Mouse (Mus musculus): ENCODE results near the gene Phc2.
A peak's percentile ranks its signal among the peaks of the same experiment; 100 is the strongest.

Gene Phc2

DNA sequence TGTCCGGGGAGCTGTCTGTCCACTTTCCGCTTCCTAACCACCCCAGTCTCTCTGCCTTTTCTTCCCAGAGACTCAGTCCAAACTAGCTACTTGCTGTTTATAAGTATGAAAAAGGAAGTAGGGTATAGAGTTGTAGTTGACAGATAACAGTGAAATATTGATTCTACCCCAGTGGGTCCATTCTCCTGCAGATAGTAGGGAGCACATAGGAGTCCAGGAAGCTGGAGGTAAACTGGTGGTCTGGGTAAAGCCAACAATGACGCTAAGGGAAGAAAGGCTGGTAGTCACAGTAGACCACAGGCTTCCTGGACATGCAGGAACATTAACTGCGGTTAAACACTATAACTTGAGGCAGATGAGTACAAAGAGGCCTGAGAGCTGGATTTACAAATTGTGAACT is 36.7 kb downstream of the Phc2 start:
- no peak for DNase-seq (ENCODE audit: low read depth, low spot score)

GRCm38 (mm10) chr4:128692149-128692925 is 37.8 kb downstream of the Phc2 start:
- DNase-seq (ENCODE audit: low read depth, low spot score) = no peak

GRCm38 (mm10) chr4:128693207-128693606 is 38.7 kb downstream of the Phc2 start:
- no peak for DNase-seq (ENCODE audit: low read depth, low spot score)

DNA sequence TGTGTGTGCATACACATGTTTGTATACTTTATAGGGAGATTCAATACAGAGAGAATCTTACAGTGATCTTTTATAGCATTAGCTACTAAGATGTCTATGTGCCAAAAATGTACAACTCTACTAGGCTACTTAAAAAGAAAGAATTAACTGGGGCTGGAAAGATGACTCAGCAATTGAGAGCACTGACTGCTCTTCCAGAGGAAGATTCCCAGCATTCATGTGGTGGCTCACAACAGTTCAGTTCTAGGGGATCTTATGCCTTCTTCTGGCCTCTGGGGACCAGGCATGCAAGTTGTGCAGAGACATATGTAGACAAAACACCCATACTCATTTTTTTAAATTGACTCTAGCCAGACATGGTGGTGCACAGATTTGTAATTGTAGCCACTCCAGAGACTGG is 39.8 kb downstream of the Phc2 start:
- DNase-seq (ENCODE audit: low read depth, low spot score) = no peak

- no peak for DNase-seq (ENCODE audit: low read depth, low spot score)
Measured at GRCm38 (mm10) chr4:128695149-128695548, 40.6 kb downstream of the Phc2 start.

GRCm38 (mm10) chr4:128698011-128698861 is 43.7 kb downstream of the Phc2 start:
- DNase-seq (ENCODE audit: low read depth, low spot score) = no peak

DNA sequence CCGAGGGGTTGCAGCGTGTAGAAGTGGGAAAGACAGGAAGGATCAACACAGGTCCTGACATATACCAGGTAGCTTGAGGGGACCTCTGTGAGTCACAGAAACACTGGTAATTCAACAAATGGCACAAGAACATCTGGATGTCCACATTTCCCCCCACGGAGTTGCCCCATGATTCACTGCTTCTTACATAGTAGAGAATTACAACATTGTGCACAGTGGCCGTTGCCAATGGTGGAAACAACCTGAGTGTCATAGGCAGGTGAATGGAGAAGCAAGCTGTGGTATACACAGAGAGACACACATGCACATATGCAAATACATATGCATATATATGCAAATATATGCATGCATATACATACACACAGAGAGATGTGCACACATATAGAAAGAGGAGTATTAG is 45.4 kb downstream of the Phc2 start:
- no peak for DNase-seq (ENCODE audit: low read depth, low spot score)

GRCm38 (mm10) chr4:128700543-128700942 is 46.0 kb downstream of the Phc2 start:
- DNase-seq (ENCODE audit: low read depth, low spot score) = no peak

- no peak for DNase-seq (ENCODE audit: low read depth, low spot score)
Measured at GRCm38 (mm10) chr4:128705138-128705720, 50.7 kb downstream of the Phc2 start.

- no peak for DNase-seq (ENCODE audit: low read depth, low spot score)
Measured at GRCm38 (mm10) chr4:128706626-128707025, 52.1 kb downstream of the Phc2 start.

DNA sequence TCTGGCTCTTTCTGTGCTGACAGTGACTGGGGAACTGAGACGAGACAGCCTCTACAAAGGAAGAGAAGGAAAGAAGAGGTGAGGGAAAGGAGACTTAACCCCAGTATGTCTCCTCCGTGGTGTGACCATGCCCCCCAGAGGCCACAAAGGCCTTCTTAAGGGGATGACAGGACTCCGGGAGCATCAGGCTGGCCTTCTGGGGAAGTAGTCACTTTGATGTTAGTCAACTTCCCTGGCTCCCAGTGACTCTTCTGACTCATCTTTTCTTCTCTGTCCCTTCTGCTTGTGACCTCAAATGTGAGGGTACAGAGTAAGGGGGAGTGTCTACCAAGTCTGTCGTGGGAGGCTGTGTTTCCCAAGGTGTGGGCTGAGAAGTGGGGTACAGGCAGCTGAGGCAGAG is 52.9 kb downstream of the Phc2 start:
- DNase-seq (ENCODE audit: low read depth, low spot score) = no peak

GRCm38 (mm10) chr4:128709061-128709780 is 54.7 kb downstream of the Phc2 start:
- DNase-seq (ENCODE audit: low read depth, low spot score) = no peak

DNA sequence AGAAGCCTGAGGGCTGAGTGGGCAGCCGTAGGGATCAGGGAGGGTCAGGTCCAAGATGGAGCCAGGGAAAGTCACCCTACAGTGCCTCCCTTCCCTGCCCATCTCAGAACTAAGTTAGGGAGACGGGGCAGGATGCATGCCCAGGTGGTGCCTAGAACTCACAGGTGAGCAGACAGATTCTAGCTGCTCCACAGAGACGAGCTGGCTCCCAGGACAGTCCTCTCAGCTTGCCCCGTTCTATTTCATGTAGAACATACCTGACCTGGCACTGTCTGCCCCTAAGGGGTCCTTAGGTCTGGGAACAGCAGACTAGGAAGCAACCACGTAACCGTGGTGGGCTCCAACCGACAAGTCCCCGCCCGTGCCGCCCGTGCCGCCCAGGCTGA is 55.3 kb downstream of the Phc2 start:
- DNase-seq (ENCODE audit: low read depth, low spot score) = no peak

DNA sequence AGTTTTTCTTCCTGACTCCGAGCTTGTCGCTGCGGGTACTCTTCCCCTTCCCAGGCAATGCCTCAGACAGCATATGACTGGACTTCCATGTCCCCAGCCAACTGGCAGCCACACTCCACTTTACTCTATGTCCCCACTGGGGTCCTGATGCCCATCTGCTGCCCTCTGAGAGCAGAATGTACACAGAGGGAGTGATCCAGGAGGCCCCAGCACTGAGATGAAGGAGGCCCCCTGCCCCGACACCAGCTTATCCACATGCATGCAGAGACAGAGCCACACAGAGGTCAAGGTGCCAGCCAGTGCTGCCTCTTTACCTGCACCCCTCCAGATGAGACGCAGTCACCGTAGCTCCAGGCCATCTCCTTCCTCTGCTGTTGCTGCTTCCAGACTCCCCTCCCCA is 55.8 kb downstream of the Phc2 start:
- no peak for DNase-seq (ENCODE audit: low read depth, low spot score)

- no peak for DNase-seq (ENCODE audit: low read depth, low spot score)
Measured at GRCm38 (mm10) chr4:128710800-128711199, 56.3 kb downstream of the Phc2 start.

- DNase-seq (ENCODE audit: low read depth, low spot score) = peak; percentile 87
Measured at GRCm38 (mm10) chr4:128711455-128712135, 57.1 kb downstream of the Phc2 start.

DNA sequence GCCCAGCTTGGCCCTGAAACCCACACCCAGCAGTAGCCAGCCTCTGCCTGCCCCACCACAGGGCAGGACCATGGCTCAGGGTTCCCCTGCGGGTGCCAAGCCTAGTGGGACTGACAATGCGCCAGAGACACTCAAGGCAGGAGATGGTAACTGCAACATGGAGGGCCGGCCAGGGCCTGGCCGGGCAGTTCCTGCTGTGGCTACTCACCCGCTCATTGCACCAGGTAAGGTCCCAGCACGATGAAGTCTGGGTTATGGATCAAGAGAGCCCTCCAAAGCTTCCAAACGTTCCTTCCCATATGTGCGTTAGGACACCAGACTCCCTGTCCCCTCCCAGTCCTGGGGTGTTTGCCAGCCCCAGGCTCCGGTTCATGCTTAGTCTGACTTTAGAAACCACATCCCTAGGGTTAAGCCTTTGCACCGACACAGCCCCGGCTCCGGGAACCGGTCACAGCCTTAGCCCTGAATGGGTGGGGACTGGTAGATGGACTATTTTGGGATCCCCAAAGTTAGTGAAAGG is 57.7 kb downstream of the Phc2 start:
- no peak for DNase-seq (ENCODE audit: low read depth, low spot score)

DNA sequence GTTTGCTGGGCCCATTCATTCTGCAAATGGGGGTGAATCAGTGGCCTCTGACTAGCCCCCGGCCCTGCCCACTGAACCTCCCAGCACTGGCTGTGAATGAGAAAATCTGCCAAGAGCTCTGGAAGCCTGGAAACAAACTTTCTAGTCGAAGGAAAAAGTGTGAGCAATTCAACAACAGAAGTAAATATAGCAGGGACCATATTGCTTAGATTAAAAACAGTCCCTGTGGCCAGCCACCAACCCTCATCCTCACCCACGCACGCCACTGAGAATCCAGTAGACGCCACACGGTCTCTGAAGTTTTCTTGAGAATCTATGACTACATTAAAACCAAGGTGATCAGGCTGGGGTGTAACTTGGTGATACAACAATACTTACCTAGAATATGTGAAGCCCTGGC is 58.4 kb downstream of the Phc2 start:
- DNase-seq (ENCODE audit: low read depth, low spot score) = no peak

GRCm38 (mm10) chr4:128715241-128716204 is 61.0 kb downstream of the Phc2 start:
- no peak for DNase-seq (ENCODE audit: low read depth, low spot score)

GRCm38 (mm10) chr4:128716279-128716678 is 61.8 kb downstream of the Phc2 start:
- no peak for DNase-seq (ENCODE audit: low read depth, low spot score)
